Mouse (Mus musculus): ENCODE results near the gene Ush2a. TPM values are rescaled to one million over a fixed set of nuclear protein-coding genes. Genes with fewer than 3 reads are reported as not detected.

Ush2a gene
- polyA plus RNA-seq, 1 experiment from 2014 or later, result 0.09 TPM

DNA sequence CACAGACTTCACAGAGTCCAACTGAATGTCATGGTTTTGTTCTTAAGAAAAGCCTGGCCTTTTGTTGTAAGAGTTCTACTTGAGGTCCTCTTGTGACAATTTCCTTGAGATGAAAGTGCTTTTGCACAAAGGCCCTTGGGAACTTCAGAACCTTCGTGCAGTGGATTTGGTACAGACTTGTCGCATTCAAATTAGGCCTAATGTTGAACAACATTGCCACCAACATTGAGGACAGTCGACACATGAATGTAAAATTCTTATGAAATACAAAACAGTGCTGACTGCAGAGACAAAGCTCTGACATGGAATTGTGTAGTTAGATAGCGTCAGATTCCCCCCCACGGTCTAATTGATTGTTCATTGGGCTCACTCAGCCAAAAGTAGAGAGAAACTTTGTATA lies 243.1 kb downstream of the Ush2a start:
- Histone ChIP-seq H3K9ac (no peak overlapping the region), H3K4me3 (replicated peaks) (no peak overlapping the region), H3K4me2 (no peak overlapping the region), H3K27ac (no peak overlapping the region), H3K9me3 (no peaks in the 10 kb centered on the region), H3K4me1 (no peaks in the 10 kb centered on the region), H3K36me3 (no peaks in the 10 kb centered on the region), H3K27me3 (replicated peaks) (no peaks in the 10 kb centered on the region)
- no peak for ATAC-seq (ENCODE audit: insufficient read depth, low FRiP score, low read depth)
- WGBS, result 86% methylated on average over 5 of the region's 5 CpGs

DNA sequence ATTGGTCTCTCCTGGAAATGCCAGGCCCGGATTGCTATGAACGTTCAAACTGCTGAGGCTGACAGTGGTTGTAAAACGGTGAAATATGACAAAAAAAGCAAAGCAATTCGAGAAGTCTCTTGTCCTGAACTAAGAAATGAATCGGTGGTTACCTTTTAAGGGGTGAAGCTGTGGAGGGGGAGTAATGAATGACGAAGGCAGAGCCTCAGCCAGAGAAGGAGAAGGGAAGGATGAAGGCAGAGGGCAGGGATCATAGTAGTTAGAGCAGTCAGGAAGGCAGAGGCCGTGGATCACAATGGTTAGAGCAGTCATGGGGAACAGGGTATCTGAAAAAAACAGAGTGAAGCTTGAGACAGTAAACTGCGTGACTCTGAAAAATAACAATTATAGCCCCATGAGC lies 257.0 kb downstream of the Ush2a start:
- no peaks in the 10 kb centered on the region for H3K36me3 ChIP-seq
- no peaks in the 10 kb centered on the region for H3K27me3 ChIP-seq (replicated peaks)
- H3K4me2 ChIP-seq, result no peak overlapping the region
- H3K27ac ChIP-seq, result no peak overlapping the region
- H3K9me3 ChIP-seq, result no peaks in the 10 kb centered on the region
- H3K4me1 ChIP-seq, result no peaks in the 10 kb centered on the region
- ATAC-seq (ENCODE audit: insufficient read depth, low FRiP score, low read depth), result no peak
- 76% methylated on average over 8 of the region's 8 CpGs for WGBS
- no peak overlapping the region for H3K9ac ChIP-seq
- no peak overlapping the region for H3K4me3 ChIP-seq (replicated peaks)

DNA sequence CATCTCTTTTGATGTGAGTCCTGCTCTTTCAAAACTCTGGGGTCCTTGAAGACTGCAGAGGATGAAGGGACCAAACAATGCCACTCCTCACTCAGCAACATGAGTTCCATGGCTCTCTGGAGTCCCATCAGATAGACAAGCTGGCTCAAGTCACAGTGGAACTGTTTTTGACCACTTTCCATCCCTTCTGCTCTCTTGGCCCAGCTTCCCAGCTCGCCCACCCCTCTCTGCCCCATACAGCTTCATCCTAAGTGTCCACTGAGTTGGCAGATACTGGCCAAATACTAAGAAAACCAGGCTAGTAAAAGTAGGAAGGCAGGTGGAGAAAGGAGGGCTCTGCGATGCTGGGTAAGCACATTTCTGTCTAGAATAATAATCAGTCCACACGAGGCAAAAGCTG lies 265.6 kb downstream of the Ush2a start:
- peaks cover 4% of the 10 kb centered on the region; the same call in 1 of the 2 replicates for H3K9me3 ChIP-seq
- 76% methylated on average over 3 of the region's 3 CpGs for WGBS
- no peaks in the 10 kb centered on the region for H3K4me1 ChIP-seq
- H3K27me3 ChIP-seq (replicated peaks), result no peaks in the 10 kb centered on the region
- no peak for ATAC-seq (ENCODE audit: insufficient read depth, low FRiP score, low read depth)
- H3K4me2 ChIP-seq, result no peak overlapping the region
- H3K4me3 ChIP-seq (replicated peaks), result no peak overlapping the region
- no peaks in the 10 kb centered on the region for H3K36me3 ChIP-seq
- no peak overlapping the region for H3K9ac ChIP-seq
- H3K27ac ChIP-seq, result no peak overlapping the region

DNA sequence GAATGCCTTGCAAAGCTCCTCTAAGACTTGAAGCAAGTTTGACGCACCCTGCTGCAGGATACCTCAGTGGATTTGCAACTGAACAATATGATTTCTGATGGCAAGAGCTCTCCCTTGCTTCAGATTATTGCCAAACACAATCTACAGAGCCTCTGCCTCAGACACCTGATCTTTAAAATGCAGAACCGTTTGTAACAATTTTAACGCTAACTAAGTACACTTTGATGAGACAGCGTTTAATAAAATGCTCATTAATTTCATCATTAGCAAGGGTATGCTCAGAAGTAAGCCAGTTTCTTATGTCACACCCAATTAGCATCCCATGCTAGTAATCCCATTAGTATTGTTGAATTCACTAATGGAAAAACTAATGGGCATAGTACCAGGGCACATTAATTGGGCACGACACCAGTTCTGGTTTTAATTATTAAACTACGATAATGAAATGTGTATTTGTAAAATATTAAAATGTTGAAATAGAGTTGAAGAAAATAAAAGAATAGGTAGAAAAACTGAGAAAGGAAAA lies 267.8 kb downstream of the Ush2a start:
- Histone ChIP-seq H3K27ac (no peak overlapping the region), H3K4me3 (replicated peaks) (no peak overlapping the region), H3K4me2 (no peak overlapping the region), H3K36me3 (no peaks in the 10 kb centered on the region), H3K9ac (no peak overlapping the region), H3K27me3 (replicated peaks) (no peaks in the 10 kb centered on the region), H3K4me1 (no peaks in the 10 kb centered on the region), H3K9me3 (peaks cover 4% of the 10 kb centered on the region; the same call in 1 of the 2 replicates)
- ATAC-seq (ENCODE audit: insufficient read depth, low FRiP score, low read depth), result no peak
- 92% methylated on average over 6 of the region's 6 CpGs for WGBS

DNA sequence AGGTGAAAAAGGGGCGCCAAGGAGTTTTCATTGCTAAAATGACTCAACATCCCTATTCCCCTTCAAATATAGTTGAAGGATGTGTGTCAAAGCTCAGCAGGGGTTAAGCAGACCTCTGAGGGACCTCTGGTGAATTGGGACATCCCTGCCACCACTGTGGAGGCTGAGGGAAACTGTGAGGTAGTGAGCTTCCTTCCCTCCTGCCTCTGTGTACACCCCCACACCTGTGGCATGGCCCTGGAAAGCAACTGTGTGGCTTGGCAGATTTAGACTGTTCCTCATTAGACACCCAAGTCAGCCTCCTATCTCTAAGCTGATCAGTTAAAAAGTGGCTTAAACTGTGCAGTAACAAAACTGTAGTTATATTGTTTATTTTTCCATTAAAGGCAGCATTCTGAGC lies 275.2 kb downstream of the Ush2a start:
- no peaks in the 10 kb centered on the region for H3K9me3 ChIP-seq
- H3K4me1 ChIP-seq, result no peaks in the 10 kb centered on the region
- H3K27me3 ChIP-seq (replicated peaks), result no peaks in the 10 kb centered on the region
- WGBS, result 58% methylated on average over 1 of the region's 1 CpGs
- no peaks in the 10 kb centered on the region for H3K36me3 ChIP-seq
- H3K9ac ChIP-seq, result no peak overlapping the region
- no peak overlapping the region for H3K27ac ChIP-seq
- no peak overlapping the region for H3K4me2 ChIP-seq
- no peak for ATAC-seq (ENCODE audit: insufficient read depth, low FRiP score, low read depth)
- no peak overlapping the region for H3K4me3 ChIP-seq (replicated peaks)

DNA sequence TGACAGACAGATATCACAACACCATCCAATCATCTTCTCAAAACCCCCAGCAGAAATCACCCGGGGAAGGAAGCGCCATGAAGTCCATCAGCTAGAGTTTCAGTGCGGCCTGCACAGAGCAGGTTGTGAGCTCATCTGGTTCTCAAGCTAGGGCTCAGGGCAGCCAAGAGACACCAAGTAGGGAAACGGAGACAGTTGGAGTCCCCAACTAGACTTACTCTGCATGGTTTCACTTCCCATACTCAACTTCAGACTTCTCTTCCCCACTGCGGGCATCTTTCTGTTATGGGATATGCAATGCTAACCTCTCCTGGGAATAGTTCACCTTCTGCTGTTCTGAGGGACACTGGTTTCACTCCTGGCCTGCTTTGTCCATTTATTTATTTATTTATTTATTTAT lies 277.8 kb downstream of the Ush2a start:
- Histone ChIP-seq H3K36me3 (no peaks in the 10 kb centered on the region), H3K4me2 (no peak overlapping the region), H3K9ac (no peak overlapping the region), H3K4me1 (no peaks in the 10 kb centered on the region), H3K27me3 (replicated peaks) (no peaks in the 10 kb centered on the region), H3K4me3 (replicated peaks) (no peak overlapping the region), H3K9me3 (no peaks in the 10 kb centered on the region), H3K27ac (no peak overlapping the region)
- 91% methylated on average over 5 of the region's 5 CpGs for WGBS
- ATAC-seq (ENCODE audit: insufficient read depth, low FRiP score, low read depth), result no peak

DNA sequence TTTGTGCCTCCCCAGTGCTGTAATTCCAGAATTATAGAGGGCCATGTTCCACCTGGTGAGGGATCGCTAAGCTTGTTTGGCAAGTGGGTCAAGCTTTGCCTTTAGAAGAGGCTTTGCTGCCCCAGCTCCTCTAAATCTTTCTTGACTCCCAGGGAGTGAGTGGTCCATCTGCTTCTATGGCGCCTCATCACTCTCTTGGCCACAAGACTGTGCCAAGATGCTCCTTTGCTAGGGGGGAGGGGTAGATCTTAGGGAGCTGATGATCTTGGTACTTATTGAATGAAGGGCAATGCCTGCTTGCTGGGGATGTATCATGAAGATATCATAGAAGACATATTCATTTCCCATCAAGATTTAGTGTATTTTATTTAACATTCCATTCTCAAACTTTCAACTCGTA lies 279.7 kb downstream of the Ush2a start:
- H3K4me2 ChIP-seq, result no peak overlapping the region
- no peak overlapping the region for H3K27ac ChIP-seq
- no peaks in the 10 kb centered on the region for H3K9me3 ChIP-seq
- H3K4me1 ChIP-seq, result no peaks in the 10 kb centered on the region
- WGBS, result 87% methylated on average over 3 of the region's 3 CpGs
- no peaks in the 10 kb centered on the region for H3K27me3 ChIP-seq (replicated peaks)
- no peaks in the 10 kb centered on the region for H3K36me3 ChIP-seq
- no peak overlapping the region for H3K4me3 ChIP-seq (replicated peaks)
- no peak for ATAC-seq (ENCODE audit: insufficient read depth, low FRiP score, low read depth)
- no peak overlapping the region for H3K9ac ChIP-seq

DNA sequence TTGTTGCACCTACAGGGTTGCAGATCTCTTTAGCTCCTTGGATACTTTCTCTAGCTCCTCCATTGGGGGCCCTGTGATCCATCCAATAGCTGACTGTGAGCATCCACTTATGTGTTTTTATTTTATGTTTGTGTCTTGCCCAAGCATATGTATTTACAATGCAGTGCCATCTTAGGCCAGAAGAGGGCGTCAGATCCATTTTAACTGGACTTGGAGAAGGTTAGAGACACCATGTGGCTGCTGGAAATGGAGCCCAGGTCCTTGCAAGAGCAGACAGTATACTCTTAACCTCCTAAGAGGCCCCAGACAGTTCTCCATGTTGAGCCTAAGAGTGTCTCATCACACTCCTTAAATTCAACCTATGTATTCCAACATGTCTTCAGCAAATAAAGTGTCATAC lies 281.5 kb downstream of the Ush2a start:
- Histone ChIP-seq H3K27ac (no peak overlapping the region), H3K36me3 (no peaks in the 10 kb centered on the region), H3K4me3 (replicated peaks) (no peak overlapping the region), H3K9ac (no peak overlapping the region), H3K27me3 (replicated peaks) (no peaks in the 10 kb centered on the region), H3K4me2 (no peak overlapping the region), H3K9me3 (no peaks in the 10 kb centered on the region), H3K4me1 (no peaks in the 10 kb centered on the region)
- ATAC-seq (ENCODE audit: insufficient read depth, low FRiP score, low read depth), result no peak
- 34% methylated on average over 1 of the region's 1 CpGs for WGBS

DNA sequence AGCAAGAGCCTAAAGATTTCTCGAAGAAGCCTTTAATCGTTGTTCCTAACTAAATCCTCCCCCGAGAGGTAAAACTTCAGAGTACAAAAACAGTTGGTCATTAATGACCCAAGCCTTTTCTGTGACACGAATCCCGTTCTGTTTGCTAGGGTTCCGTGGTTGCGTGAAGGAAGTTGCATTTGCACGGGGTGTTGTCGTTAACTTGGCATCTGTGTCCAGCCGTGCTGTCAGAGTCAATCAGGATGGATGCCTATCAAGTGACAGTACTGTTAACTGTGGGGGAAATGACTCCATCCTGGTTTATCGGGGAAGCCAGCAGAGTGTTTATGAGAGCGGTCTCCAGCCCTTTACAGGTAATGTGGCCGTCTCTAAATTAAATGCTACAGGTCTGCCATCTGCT lies 287.9 kb downstream of the Ush2a start:
- no peak overlapping the region for H3K4me2 ChIP-seq
- WGBS, result 64% methylated on average over 13 of the region's 13 CpGs
- H3K27me3 ChIP-seq (replicated peaks), result no peaks in the 10 kb centered on the region
- H3K4me3 ChIP-seq (replicated peaks), result no peak overlapping the region
- no peaks in the 10 kb centered on the region for H3K36me3 ChIP-seq
- no peaks in the 10 kb centered on the region for H3K4me1 ChIP-seq
- no peaks in the 10 kb centered on the region for H3K9me3 ChIP-seq
- ATAC-seq (ENCODE audit: insufficient read depth, low FRiP score, low read depth), result no peak
- no peak overlapping the region for H3K27ac ChIP-seq
- H3K9ac ChIP-seq, result no peak overlapping the region

DNA sequence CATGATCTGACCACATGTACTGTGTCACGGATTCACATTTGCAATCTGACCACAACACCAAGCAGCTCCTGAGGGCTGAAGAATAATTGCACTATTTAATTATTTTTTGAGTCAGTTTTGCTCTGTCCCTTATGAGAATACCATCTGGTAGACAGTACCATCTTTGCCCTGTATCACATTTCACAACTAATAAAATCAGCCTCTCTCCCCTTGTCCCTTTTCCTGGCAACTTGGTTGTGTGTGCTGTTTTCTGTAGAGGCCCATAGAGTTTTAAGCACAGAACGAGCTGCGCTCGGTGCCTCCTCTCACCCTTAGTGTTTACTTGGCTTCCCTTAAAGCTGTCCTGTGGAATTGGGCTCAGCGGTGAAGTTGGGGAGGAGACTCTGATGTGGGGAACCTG lies 290.0 kb downstream of the Ush2a start:
- Histone ChIP-seq H3K9me3 (no peaks in the 10 kb centered on the region), H3K36me3 (no peaks in the 10 kb centered on the region), H3K9ac (no peak overlapping the region), H3K4me2 (no peak overlapping the region), H3K27ac (no peak overlapping the region), H3K4me1 (no peaks in the 10 kb centered on the region), H3K27me3 (replicated peaks) (no peaks in the 10 kb centered on the region), H3K4me3 (replicated peaks) (no peak overlapping the region)
- 65% methylated on average over 5 of the region's 5 CpGs for WGBS
- no peak for ATAC-seq (ENCODE audit: insufficient read depth, low FRiP score, low read depth)

DNA sequence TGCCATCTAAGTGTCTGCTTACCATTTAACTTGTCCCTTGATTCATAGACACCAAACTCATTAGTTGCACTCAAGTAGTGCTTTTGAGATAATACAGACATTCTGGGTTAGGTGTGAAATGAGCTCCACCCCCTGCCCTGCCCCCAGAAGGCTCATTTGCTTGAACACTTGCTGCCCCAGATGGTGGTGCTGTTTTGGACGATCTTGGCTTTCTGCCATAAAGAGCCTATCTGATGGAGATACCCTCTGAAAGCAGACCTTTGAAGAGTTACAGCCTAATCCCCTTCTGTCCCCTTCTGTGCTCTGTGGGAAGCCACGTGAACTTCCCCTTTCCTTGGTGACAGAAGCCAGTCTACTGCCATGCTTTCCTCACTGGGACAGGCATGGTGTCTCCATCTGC lies 297.1 kb downstream of the Ush2a start:
- Histone ChIP-seq H3K9me3 (no peaks in the 10 kb centered on the region), H3K9ac (no peak overlapping the region), H3K4me1 (no peaks in the 10 kb centered on the region), H3K36me3 (no peaks in the 10 kb centered on the region), H3K27ac (no peak overlapping the region), H3K4me2 (no peak overlapping the region), H3K4me3 (replicated peaks) (no peak overlapping the region), H3K27me3 (replicated peaks) (no peaks in the 10 kb centered on the region)
- no peak for ATAC-seq (ENCODE audit: insufficient read depth, low FRiP score, low read depth)
- 32% methylated on average over 2 of the region's 2 CpGs for WGBS

DNA sequence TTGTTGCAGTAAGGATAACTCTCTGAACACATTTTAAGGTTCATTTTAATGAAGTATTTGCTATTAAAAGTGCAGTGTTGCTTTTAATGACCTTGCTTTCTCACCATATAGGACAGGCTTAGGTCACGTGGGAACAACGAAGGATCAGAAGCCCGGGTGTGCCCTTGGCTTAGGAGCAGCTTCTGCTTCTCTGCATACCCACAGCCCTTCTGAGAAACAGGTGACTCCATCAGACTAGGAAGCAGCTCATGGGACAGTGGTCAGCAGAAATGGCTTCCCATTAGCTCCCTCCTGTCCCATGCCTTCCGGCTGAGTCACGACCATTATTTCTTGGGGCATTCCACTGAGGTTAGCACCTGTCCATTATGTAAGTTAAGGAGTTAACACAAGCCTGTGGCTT lies 304.4 kb downstream of the Ush2a start:
- H3K4me1 ChIP-seq, result no peaks in the 10 kb centered on the region
- H3K27me3 ChIP-seq (replicated peaks), result no peaks in the 10 kb centered on the region
- H3K36me3 ChIP-seq, result no peaks in the 10 kb centered on the region
- no peak for ATAC-seq (ENCODE audit: insufficient read depth, low FRiP score, low read depth)
- H3K9me3 ChIP-seq, result no peaks in the 10 kb centered on the region
- H3K27ac ChIP-seq, result no peak overlapping the region
- H3K4me3 ChIP-seq (replicated peaks), result no peak overlapping the region
- H3K4me2 ChIP-seq, result no peak overlapping the region
- no peak overlapping the region for H3K9ac ChIP-seq
- WGBS, result 82% methylated on average over 5 of the region's 5 CpGs

DNA sequence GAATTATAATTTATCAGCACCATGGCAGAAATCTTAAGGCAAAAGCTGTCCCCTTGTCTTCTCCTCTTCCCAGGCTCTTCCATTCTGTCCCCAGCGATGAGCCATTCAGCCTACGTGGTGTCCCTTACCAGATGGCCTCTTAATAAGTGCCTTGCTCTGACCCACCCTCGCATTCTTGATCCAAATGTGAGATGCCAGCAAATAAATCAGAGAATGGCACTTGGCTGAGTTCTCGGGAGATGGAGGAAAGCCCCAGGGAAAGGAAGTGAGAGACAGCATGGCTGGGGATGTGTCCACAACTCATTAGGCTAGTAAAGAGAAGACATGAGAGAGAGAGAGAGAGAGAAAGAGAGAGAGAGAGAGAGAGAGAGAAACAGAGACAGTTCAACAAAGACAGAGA lies 305.7 kb downstream of the Ush2a start:
- Histone ChIP-seq H3K4me3 (replicated peaks) (no peak overlapping the region), H3K27ac (no peak overlapping the region), H3K4me2 (no peak overlapping the region), H3K4me1 (no peaks in the 10 kb centered on the region), H3K27me3 (replicated peaks) (no peaks in the 10 kb centered on the region), H3K9ac (no peak overlapping the region), H3K9me3 (no peaks in the 10 kb centered on the region), H3K36me3 (no peaks in the 10 kb centered on the region)
- WGBS, result 52% methylated on average over 4 of the region's 4 CpGs
- ATAC-seq (ENCODE audit: insufficient read depth, low FRiP score, low read depth), result no peak
